Mouse (Mus musculus): ENCODE data around the gene Guk1. TPM values are rescaled to one million over a fixed set of nuclear protein-coding genes. Genes with fewer than 3 reads are reported as not detected.

Gene Guk1
- total RNA-seq, 2 experiments from 2014 or later = 17.1 to 20.2 TPM

- DNase-seq = no peak
- intact Hi-C loops (cut with DNase I; ENCODE audit: low total_unique reads) = no loop called here
Observed at GRCm38 (mm10) chr11:59135051-59135820, 56.8 kb downstream of the Guk1 start.

GRCm38 (mm10) chr11:59134373-59134997 lies 57.5 kb downstream of the Guk1 start:
- no peak for DNase-seq

More at GRCm38 (mm10) chr11:59134373-59134997, 57.5 kb downstream of the Guk1 start:
- intact Hi-C loops (cut with DNase I; ENCODE audit: low total_unique reads) = no loop called here

Other genes starting within 250 kb of the Guk1 start
- 1 to 10 TPM; 2.1 to 3.7 TPM for gene Hist3h2ba, start 243.3 kb downstream of the Guk1 start, total RNA-seq (2021)
- 10 to 100 TPM; 15.1 to 16.8 TPM for gene Hist3h2a, start 237.5 kb downstream of the Guk1 start, total RNA-seq (2021)
- gene Trim17, start 237.5 kb downstream of the Guk1 start, total RNA-seq (2021) = under 1 TPM in 1 of 2 experiments, not detected in 1; 0.29 TPM
- 1 to 10 TPM; 9.3 to 9.6 TPM for gene Trim11, start 214.1 kb downstream of the Guk1 start, total RNA-seq (2021)
- gene Obscn, start 55.8 kb downstream of the Guk1 start, total RNA-seq (2021) = 100 to 1,000 TPM; 708 to 848 TPM
- gene Iba57, start 28.5 kb downstream of the Guk1 start, total RNA-seq (2021) = 10 to 100 TPM in 1 of 2 experiments, 1 to 10 TPM in 1; 7.7 to 10.6 TPM
- under 1 TPM; 0.27 to 0.62 TPM for gene Gjc2, start 9.0 kb downstream of the Guk1 start, total RNA-seq (2021)
- 10 to 100 TPM; 36.6 to 44.3 TPM for gene Mrpl55, start 10.3 kb upstream of the Guk1 start, total RNA-seq (2021)
- 1 to 10 TPM; 4.1 to 4.6 TPM for gene 2310033P09Rik, start 16.1 kb upstream of the Guk1 start, total RNA-seq (2021)
- 100 to 1,000 TPM; 195 to 207 TPM for gene Arf1, start 36.1 kb upstream of the Guk1 start, total RNA-seq (2021)
- not detected for gene Wnt3a, start 98.5 kb upstream of the Guk1 start, total RNA-seq (2021)
- 1 to 10 TPM; 8.8 to 9.8 TPM for gene Wnt9a, start 114.7 kb upstream of the Guk1 start, total RNA-seq (2021)
- under 1 TPM in 1 of 2 experiments, not detected in 1; 0.23 TPM for gene Prss38, start 183.4 kb upstream of the Guk1 start, total RNA-seq (2021)

Data from gastrocnemius, postnatal 14 days (tissue).